Mouse (Mus musculus): ENCODE measurements around the gene Gh. TPM values are rescaled to one million over a fixed set of nuclear protein-coding genes. Genes with fewer than 3 reads are reported as not detected.
"Not testable (repeated sequence)": the region's sequence is repeated elsewhere in the genome, so short reads cannot be mapped to it uniquely, and the experiment has no call there.

Gene Gh
- not detected in 2 replicates for polyA plus RNA-seq (2015; fragmentation: Nextera tagmentation; extraction: Ambion mirVana)

GRCm38 (mm10) chr11:106301765-106302164 is at the start of gene Gh:
Gh (minus strand) TSS chr11:106301865.
- no peaks in the 10 kb centered on the region for H3K9me3 ChIP-seq
- no peak within 1 kb of the TSS for H3K27ac ChIP-seq
- ATAC-seq (ENCODE audit: low FRiP score) = no peak
- no peaks in the 10 kb centered on the region for H3K27me3 ChIP-seq
- no peaks in the 10 kb centered on the region for H3K4me1 ChIP-seq (replicated peaks)
- WGBS = 75% methylated on average over 9 of the region's 9 CpGs
- H3K9ac ChIP-seq = no peak within 1 kb of the TSS
- no peak within 1 kb of the TSS for H3K4me3 ChIP-seq
- H3K36me3 ChIP-seq = no peaks in the 10 kb centered on the region
- no peak within 1 kb of the TSS for H3K4me2 ChIP-seq

DNA sequence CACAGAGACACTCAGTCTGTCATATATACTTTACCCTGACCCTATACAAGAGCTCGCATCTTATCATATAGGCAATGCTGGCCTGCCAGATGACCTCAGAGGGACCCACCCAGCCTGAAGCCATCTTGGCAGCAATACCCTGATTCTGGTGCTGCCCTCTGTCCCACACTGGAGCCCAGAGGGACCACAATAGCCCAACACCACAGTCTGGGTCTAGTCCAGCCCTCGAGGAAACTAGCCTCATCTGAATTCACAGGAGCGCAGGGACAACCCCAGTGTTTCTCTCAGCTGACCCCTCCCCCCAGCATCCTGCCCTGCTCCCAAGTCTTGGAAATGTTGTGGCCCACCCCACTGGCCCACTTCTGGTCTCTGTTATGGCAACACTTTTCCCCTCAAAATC is 49.6 kb upstream of the Gh start:
- no peaks in the 10 kb centered on the region for H3K27me3 ChIP-seq
- no peaks in the 10 kb centered on the region for H3K9me3 ChIP-seq
- no peak overlapping the region for H3K4me2 ChIP-seq
- no peaks in the 10 kb centered on the region for H3K36me3 ChIP-seq
- H3K9ac ChIP-seq = no peak overlapping the region
- no peak overlapping the region for H3K4me3 ChIP-seq
- no peaks in the 10 kb centered on the region for H3K4me1 ChIP-seq (replicated peaks)
- ATAC-seq (ENCODE audit: low FRiP score) = no peak
- no peak overlapping the region for H3K27ac ChIP-seq
- 63% methylated on average over 3 of the region's 3 CpGs for WGBS

DNA sequence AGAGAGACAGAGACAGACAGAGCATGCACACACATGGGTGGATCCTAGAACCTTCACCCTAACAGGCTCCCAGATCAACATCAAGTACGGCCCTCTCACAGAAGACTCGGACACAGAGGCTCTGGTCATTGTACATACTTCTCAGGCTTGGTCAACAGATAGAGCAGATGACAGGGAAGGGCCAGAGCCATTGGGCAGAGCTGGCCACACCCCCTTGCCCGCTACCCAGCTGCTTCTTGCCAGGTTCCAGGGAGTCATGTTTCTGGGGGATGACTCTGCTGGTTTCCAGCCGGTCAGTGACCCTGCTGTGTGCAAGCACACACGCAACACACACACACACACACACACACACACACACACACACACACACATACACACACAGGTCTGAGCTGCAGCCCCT is 49.2 kb upstream of the Gh start:
- 70% methylated on average over 5 of the region's 5 CpGs for WGBS

GRCm38 (mm10) chr11:106349772-106350171 is 48.1 kb upstream of the Gh start:
- H3K27me3 ChIP-seq = no peaks in the 10 kb centered on the region
- no peak for ATAC-seq (ENCODE audit: low FRiP score)
- no peak overlapping the region for H3K9ac ChIP-seq
- no peaks in the 10 kb centered on the region for H3K36me3 ChIP-seq
- no peak overlapping the region for H3K4me3 ChIP-seq
- no peak overlapping the region for H3K4me2 ChIP-seq
- H3K4me1 ChIP-seq (replicated peaks) = no peaks in the 10 kb centered on the region; the same call in 1 of the 2 replicates
- H3K27ac ChIP-seq = no peak overlapping the region
- 86% methylated on average over 6 of the region's 6 CpGs for WGBS
- no peaks in the 10 kb centered on the region for H3K9me3 ChIP-seq

More for the DNA sequence above, 49.2 kb upstream of the Gh start:
- H3K27me3 ChIP-seq = no peaks in the 10 kb centered on the region
- no peaks in the 10 kb centered on the region for H3K4me1 ChIP-seq (replicated peaks)
- no peak overlapping the region for H3K27ac ChIP-seq
- no peak overlapping the region for H3K4me2 ChIP-seq
- H3K9me3 ChIP-seq = no peaks in the 10 kb centered on the region
- no peaks in the 10 kb centered on the region for H3K36me3 ChIP-seq
- no peak for ATAC-seq (ENCODE audit: low FRiP score)
- no peak overlapping the region for H3K9ac ChIP-seq
- no peak overlapping the region for H3K4me3 ChIP-seq

DNA sequence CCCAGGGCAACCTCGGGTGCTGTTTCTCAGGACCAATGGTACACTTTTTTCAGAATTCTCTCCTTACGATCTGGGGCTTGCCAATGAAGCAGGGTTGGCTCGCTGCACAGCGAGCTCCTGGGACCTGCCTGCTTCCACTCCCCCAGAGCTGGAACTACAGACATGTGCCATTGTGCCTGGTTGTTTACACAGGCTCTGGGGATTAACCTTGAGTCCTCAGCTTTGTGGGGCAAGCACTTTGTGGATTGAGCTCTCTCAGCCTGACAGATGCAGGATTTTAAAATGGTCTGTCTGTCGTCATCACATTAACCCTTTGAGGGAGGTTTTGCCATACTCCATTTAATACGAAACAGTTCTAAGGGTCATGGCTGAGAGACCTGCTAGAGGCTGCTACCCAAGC is 43.2 kb upstream of the Gh start:
- Histone ChIP-seq H3K9ac (no peak overlapping the region), H3K36me3 (no peaks in the 10 kb centered on the region), H3K27ac (no peak overlapping the region), H3K4me3 (no peak overlapping the region), H3K4me2 (no peak overlapping the region), H3K4me1 (replicated peaks) (no peaks in the 10 kb centered on the region; the same call in 1 of the 2 replicates), H3K27me3 (no peaks in the 10 kb centered on the region), H3K9me3 (no peaks in the 10 kb centered on the region)
- no peak for ATAC-seq (ENCODE audit: low FRiP score)
- WGBS = 59% methylated on average over 6 of the region's 6 CpGs

DNA sequence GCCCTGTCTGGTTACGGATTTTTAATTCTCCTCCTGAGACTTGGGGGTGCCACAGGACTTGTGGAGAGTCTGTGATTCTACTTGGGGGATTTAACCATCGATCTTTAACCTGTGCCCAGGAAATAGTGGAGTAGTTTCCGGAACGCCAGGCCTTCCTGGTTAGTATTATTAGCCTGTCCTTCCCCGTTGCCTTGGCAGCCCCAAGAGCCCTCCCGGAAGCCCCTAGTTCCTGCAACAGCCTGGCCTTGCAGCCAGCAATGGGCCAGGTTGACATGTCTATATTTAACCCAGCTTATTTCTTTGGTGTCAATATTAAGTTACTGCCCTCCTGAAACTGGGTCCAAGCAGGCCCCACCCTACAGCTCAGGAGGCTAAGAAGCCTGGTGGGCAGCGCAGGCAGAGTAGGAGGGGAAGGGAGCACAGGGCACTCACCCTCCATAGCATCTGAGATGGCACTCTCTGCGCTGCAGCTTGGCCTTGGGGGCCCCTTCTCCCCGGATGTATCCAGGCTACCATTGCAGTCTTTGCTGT is 39.4 kb upstream of the Gh start:
- Histone ChIP-seq H3K4me1 (replicated peaks) (peaks cover 3% of the 10 kb centered on the region; the same call in 1 of the 2 replicates), H3K9me3 (no peaks in the 10 kb centered on the region), H3K9ac (no peak overlapping the region), H3K36me3 (no peaks in the 10 kb centered on the region), H3K27ac (no peak overlapping the region), H3K4me2 (no peak overlapping the region), H3K27me3 (no peaks in the 10 kb centered on the region), H3K4me3 (no peak overlapping the region)
- ATAC-seq (ENCODE audit: low FRiP score) = no peak
- WGBS = 80% methylated on average over 9 of the region's 9 CpGs

GRCm38 (mm10) chr11:106339323-106339722 is 37.7 kb upstream of the Gh start:
- H3K36me3 ChIP-seq; H3K4me3 ChIP-seq; ATAC-seq (ENCODE audit: low FRiP score); H3K27me3 ChIP-seq; H3K9ac ChIP-seq; H3K9me3 ChIP-seq; H3K27ac ChIP-seq; H3K4me1 ChIP-seq (replicated peaks); H3K4me2 ChIP-seq: not testable (repeated sequence)
- 94% methylated on average over 4 of the region's 4 CpGs for WGBS

- Histone ChIP-seq H3K4me1 (replicated peaks) (0 out of 2 replicates have a peak, but pooled peaks cover 3% of the 10 kb centered on the region), H3K9ac (no peak overlapping the region), H3K9me3 (no peaks in the 10 kb centered on the region), H3K36me3 (no peaks in the 10 kb centered on the region), H3K4me3 (no peak overlapping the region), H3K27me3 (no peaks in the 10 kb centered on the region), H3K27ac (no peak overlapping the region), H3K4me2 (no peak overlapping the region)
- WGBS = 88% methylated on average over 7 of the region's 7 CpGs
- ATAC-seq (ENCODE audit: low FRiP score) = no peak
These were observed 37.2 kb upstream of the Gh start for GRCm38 (mm10) chr11:106338870-106339269.

DNA sequence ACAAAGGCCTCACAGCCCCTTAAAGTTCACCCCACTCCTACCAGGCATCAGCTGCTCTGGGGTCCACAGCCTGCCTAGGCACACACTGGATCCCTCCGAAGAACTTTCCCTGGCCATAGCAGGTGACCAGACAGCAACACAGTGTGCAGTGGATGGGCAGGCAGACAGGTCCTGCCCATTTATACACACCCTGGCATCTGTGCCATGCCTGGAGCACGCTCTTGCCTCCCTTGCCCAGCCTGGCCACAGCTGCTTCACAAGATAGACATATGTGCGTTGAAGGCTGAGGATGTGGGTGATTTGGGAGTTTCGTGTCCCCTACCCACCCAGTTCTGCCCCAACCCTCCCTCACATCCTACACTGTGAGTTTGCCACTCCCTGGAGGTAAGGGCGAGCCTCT is 36.4 kb upstream of the Gh start:
- Histone ChIP-seq H3K4me2 (no peak overlapping the region), H3K4me1 (replicated peaks) (0 out of 2 replicates have a peak, but pooled peaks cover 3% of the 10 kb centered on the region), H3K9ac (no peak overlapping the region), H3K4me3 (no peak overlapping the region), H3K27me3 (no peaks in the 10 kb centered on the region), H3K9me3 (no peaks in the 10 kb centered on the region), H3K36me3 (no peaks in the 10 kb centered on the region), H3K27ac (no peak overlapping the region)
- WGBS = 80% methylated on average over 5 of the region's 5 CpGs
- ATAC-seq (ENCODE audit: low FRiP score) = no peak

DNA sequence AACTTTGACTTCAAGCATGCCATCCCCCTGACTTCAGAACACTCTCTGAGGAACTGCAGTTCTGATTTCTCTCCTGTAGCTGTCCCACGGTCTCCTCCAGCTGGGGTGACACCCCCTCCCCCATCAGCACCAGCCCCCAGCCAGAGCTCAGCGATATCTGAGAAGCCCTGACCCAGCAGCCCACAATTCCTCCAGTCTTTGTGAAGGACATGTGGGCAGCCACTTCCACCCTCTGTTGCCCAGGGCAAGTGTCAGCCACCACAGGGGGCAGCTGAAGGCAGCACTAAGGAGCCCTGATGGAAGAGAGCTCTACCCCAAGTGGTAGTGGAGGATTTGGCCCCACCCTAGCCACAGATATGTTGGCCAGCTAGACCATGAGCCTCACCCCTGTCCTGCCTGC is 32.4 kb upstream of the Gh start:
- H3K27ac ChIP-seq = no peak overlapping the region
- 14% methylated on average over 2 of the region's 2 CpGs for WGBS
- no peak for ATAC-seq (ENCODE audit: low FRiP score)
- H3K9ac ChIP-seq = no peak overlapping the region
- no peak overlapping the region for H3K4me2 ChIP-seq
- no peaks in the 10 kb centered on the region for H3K9me3 ChIP-seq
- no peak overlapping the region for H3K4me3 ChIP-seq
- H3K27me3 ChIP-seq = no peaks in the 10 kb centered on the region
- H3K4me1 ChIP-seq (replicated peaks) = 0 out of 2 replicates have a peak, but pooled peaks cover 8% of the 10 kb centered on the region
- H3K36me3 ChIP-seq = no peaks in the 10 kb centered on the region

DNA sequence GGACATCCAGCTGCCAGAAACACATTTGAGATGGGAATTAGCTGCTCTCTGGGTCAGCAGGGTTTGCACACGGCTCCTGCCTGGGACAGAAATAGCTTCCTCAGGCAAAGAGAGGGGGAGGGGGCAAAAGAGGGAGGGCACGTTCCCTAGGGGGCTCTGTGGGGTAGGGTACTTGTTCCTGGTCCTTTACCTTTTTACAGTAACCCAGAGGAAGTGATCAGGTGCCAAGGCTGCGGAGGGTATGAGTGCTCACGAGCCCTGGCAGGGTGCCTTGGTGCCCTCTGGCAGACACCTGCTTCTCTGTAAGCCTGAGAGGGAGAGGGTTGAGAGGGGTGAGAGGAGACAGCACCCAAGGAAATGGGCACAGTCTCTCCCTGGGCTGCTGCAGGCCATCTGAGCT is 30.8 kb upstream of the Gh start:
- H3K4me1 ChIP-seq (replicated peaks) = 0 out of 2 replicates have a peak, but pooled peaks cover 5% of the 10 kb centered on the region
- no peak overlapping the region for H3K4me3 ChIP-seq
- no peaks in the 10 kb centered on the region for H3K9me3 ChIP-seq
- no peaks in the 10 kb centered on the region for H3K27me3 ChIP-seq
- H3K9ac ChIP-seq = no peak overlapping the region
- no peak overlapping the region for H3K4me2 ChIP-seq
- ATAC-seq (ENCODE audit: low FRiP score) = no peak
- H3K27ac ChIP-seq = no peak overlapping the region
- no peaks in the 10 kb centered on the region for H3K36me3 ChIP-seq
- 49% methylated on average over 4 of the region's 4 CpGs for WGBS

DNA sequence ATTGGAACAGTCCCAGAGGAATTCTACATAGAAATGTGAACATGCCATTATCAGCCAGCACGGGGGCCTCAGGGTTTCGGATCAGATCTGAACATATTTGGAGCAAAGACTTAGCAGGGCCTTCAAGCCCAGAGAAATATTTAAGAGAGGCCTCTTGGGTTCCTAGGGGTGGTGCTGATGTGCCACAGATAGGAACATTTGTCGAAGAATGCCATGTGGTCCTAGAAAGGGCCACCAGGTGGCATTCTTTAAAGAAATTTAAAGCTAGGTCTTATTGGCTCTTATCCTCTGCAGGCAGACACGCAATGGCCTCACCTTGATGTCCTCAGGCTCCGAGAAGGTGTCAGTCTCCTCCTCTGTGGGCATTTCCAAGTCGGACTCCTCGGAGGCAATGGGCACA is 28.0 kb upstream of the Gh start:
- Histone ChIP-seq H3K9ac (no peak overlapping the region), H3K27ac (no peak overlapping the region), H3K4me2 (no peak overlapping the region), H3K27me3 (no peaks in the 10 kb centered on the region), H3K4me1 (replicated peaks) (0 out of 2 replicates have a peak, but pooled peaks cover 5% of the 10 kb centered on the region), H3K9me3 (no peaks in the 10 kb centered on the region), H3K4me3 (no peak overlapping the region), H3K36me3 (no peaks in the 10 kb centered on the region)
- 70% methylated on average over 7 of the region's 7 CpGs for WGBS
- no peak for ATAC-seq (ENCODE audit: low FRiP score)

- Histone ChIP-seq H3K9ac (no peak overlapping the region), H3K27me3 (no peaks in the 10 kb centered on the region), H3K4me3 (no peak overlapping the region), H3K27ac (no peak overlapping the region), H3K4me1 (replicated peaks) (0 out of 2 replicates have a peak, but pooled peaks cover 5% of the 10 kb centered on the region), H3K36me3 (no peaks in the 10 kb centered on the region), H3K4me2 (no peak overlapping the region), H3K9me3 (no peaks in the 10 kb centered on the region)
- WGBS = 82% methylated on average over 6 of the region's 6 CpGs
- ATAC-seq (ENCODE audit: low FRiP score) = no peak
These were observed 27.5 kb upstream of the Gh start for GRCm38 (mm10) chr11:106329128-106329527.

Data from hindbrain, embryonic 13.5 days (tissue).